Mouse (Mus musculus) right cerebral cortex, postnatal 4 days (tissue): ENCODE measurements around the gene Nup93.

Experiments used
- DNase-seq: peaks from one replicate; pipeline ENCODE4 v3.0.0-alpha.2; 2022

The Nup93 gene

GRCm38 (mm10) chr8:94187290-94188002, 26.9 kb upstream of the Nup93 start:
- no peak for DNase-seq

DNA sequence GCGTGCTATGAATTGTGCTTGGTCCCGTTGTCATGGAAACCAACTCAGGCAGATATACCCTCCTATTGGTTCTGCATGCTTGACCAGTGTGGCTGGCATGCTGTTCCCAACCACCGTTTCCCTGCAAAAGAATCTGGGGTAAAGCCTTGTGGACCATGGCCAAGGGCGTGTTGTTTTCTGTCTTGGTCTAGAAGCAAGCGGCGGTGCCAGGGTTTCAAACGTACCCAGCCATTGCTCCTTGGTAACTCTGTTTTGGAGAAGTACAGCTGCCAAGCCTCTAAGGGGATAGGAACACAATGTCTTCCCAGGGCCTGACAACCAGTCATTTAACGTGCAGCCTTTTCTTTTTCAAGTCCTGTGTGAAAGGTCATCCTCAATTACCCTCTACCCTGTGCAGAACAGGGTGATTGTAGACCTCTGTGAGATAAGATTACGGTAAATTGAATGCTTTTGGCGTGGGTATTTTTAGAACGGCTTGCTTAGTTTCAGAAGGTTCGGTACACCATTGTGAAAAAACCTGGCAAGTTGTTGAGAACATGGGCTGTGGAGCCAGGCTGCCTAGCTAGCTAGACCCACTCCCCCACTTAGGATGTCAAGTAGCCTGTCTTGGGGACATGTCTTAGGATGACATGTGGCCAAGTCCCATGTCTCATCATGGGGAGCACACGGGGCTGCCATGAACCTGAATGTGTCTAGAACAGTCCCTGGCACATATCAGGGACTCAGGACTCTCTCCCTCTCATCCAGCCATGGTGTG, 24.9 kb upstream of the Nup93 start:
- DNase-seq, result peak; percentile 62

- no peak for DNase-seq
These were observed 23.2 kb upstream of the Nup93 start for GRCm38 (mm10) chr8:94191101-94191691.

DNA sequence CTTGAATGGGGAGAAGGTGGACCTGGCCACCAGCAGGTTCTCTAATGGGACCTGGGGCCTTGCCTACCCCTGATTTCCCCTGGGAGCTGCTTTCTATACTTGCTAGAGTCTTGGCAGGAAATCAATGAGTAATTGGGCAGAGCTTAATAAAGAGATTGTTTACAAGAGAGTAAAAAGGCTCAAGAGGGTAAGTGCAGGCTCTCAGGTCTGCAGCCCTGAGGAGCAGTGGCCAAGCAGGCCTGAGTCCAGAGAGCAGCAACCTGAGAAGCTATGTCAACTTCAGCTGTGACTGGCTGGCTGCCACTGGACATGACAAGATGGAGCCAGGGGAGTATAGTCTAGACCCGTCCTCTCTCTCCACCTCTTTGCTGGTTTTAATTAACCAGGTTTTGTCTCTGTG, 21.4 kb upstream of the Nup93 start:
- no peak for DNase-seq

- DNase-seq, result no peak
These were observed 19.7 kb upstream of the Nup93 start for GRCm38 (mm10) chr8:94194591-94195223.

- peak; percentile 54 for DNase-seq
These were observed 15.0 kb upstream of the Nup93 start for GRCm38 (mm10) chr8:94199202-94199869.

GRCm38 (mm10) chr8:94204043-94204442, 10.3 kb upstream of the Nup93 start:
- DNase-seq, result no peak

GRCm38 (mm10) chr8:94205736-94206135, 8.6 kb upstream of the Nup93 start:
- peak; percentile 62 for DNase-seq

DNA sequence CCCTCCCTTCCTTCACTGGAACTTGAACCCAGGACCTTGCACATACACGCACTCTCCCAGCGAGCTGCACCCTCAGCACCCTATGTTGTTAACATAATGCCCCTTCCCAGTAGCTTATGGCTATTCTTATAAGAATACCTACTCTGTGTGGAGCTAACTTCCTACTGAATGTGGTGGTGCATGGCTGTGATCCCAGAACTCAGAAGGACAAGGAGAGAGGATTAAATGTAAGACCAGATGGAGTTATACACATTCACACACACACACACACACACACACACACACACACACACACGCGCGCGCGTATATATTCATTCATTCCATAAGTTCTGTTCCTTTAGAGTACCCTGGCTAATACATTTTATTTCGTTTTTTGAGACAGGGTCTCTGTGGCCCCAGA, 8.1 kb upstream of the Nup93 start:
- no peak for DNase-seq

GRCm38 (mm10) chr8:94207491-94207890, 6.9 kb upstream of the Nup93 start:
- DNase-seq, result no peak

DNA sequence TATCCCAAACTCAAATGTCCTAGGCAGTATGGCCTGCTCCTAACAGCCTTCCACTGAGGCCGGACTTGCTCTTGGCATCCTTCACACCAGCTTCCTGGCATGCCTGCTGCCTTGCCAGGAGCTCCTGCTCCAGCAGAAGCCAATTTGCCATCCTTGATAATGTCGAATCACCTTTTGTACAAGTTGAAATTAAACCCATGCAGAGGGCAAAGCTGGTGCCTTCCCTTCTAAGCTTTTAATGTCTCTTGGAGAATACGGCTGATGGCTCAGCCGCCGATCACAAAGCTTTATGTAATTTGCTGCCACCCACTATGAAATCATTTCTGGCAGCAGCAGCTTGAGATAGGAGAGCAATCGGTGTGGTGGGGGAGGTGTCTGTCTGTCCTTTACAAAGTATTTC, 4.7 kb upstream of the Nup93 start:
- no peak for DNase-seq

DNA sequence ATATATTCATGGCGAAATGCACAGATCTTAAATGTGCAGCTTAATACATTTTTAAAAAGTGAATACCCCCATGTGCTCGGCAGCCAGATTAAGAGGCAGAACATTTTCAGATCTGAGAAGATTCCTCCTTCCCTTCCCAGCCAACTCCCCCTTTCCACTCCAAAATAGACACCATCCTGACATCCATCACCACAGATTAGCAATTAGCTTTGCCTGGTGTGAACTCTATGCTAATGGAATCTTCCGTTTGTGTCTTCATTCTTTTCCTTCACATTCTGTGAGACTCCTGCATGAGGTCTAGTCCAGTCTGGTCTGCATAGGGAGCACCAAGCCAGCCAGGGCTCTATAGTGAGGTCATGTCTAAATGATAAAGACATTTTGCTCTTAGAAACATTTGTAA, 4.1 kb upstream of the Nup93 start:
- DNase-seq, result no peak

DNA sequence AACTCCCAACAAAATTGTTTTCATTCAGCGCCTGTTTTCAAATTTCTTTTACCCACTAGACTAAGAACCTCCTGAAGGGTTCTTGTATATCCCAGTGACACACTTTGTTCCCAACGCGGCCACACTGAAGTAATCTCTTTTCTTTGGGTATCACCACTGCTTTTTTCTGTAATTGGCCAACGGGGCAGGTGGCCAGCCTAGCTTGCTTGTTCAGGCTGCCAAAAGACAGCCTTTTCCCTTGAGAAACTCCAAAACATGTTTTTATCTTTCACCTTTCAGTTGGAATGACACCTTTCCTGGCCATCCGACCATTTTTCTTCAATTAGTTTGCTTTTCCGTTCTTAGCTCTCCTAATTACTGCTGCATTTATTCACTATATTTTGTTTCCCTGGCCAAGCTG, 545 bp upstream of the Nup93 start:
- DNase-seq, result peak; percentile 11

- no peak for DNase-seq
These were observed 13.1 kb downstream of the Nup93 start for GRCm38 (mm10) chr8:94227381-94227939.

- DNase-seq, result no peak
These were observed 25.9 kb downstream of the Nup93 start for GRCm38 (mm10) chr8:94240240-94240751.

GRCm38 (mm10) chr8:94249836-94250435, 35.6 kb downstream of the Nup93 start:
- no peak for DNase-seq

DNA sequence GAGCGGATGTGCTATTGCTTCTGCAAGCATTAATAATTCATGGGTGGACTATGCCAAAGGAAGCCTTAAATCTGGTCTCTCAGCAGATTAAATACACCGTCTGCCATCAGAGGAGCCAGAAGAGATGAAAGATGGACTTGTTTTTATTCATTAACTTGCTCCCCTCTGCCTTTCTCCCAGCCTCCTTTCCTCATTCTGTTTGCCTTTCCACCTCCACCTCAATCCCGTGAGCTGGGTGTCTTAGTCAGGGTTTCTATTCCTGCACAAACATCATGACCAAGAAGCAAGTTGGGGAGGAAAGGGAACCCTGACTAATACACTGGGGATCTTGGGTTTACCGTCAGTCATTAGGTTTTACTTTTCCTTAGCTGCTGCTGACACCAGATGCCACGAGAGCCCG, 44.5 kb downstream of the Nup93 start:
- DNase-seq, result no peak

GRCm38 (mm10) chr8:94262626-94263297, 48.4 kb downstream of the Nup93 start:
- no peak for DNase-seq

GRCm38 (mm10) chr8:94266344-94267191, 52.2 kb downstream of the Nup93 start:
- peak; percentile 41 for DNase-seq

DNA sequence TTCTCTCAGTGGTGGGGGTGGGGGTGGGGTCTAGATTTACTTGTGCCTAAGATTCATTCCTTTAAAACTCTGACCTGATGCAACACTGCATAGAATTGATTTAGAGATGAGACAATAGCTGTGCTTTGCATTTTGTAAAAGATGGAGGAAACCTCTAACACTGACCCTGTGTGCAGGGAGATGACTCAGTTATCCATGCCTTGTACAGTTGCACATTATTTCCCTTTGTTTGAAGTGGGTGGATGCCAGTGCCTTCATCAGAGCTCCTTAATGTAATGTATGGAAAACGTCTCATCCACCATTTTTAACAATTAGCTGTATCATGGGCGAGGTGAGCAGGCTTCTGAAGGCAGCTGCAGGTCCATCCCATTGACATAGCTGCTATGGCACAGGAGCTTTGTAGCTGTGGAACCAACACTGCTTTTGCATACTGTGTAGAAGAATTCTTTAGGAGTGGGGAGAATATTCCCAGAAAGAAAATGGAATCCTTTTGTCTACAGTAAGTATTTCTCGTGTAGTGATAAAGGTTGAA, 54.1 kb downstream of the Nup93 start:
- no peak for DNase-seq
